Mouse (Mus musculus) liver, adult 2 months (tissue): ENCODE measurements around the gene Rhog. TPM values are rescaled to one million over a fixed set of nuclear protein-coding genes. Genes with fewer than 3 reads are reported as not detected.
A peak's percentile ranks its signal among the peaks of the same experiment; 100 is the strongest.

Experiments
- DNase-seq: peaks from one replicate; pipeline ENCODE4 v3.0.0-alpha.2; 2011; ENCODE audit warnings: low read depth, low spot score; ENCODE audit errors: extremely low read depth
- H3K27ac ChIP-seq: fragments of 200-500 bp; replicated peaks from 2 replicates; pipeline ENCODE4 v1.5.1; 2012; ENCODE audit warnings: low read depth, mild to moderate bottlenecking, control low read depth, inconsistent platforms, low read length; ENCODE audit not compliant: insufficient read depth
- H3K27me3 ChIP-seq: fragments of 200-500 bp; 2 replicates; pipeline ENCODE4 v1.6.1; 2012; ENCODE audit warnings: mild to moderate bottlenecking, moderate library complexity, low read length, inconsistent platforms; ENCODE audit not compliant: control insufficient read depth, insufficient read depth
- H3K36me3 ChIP-seq: fragments of 200-500 bp; 2 replicates; pipeline ENCODE4 v1.6.1; 2012; ENCODE audit warnings: low read length, inconsistent platforms; ENCODE audit not compliant: control insufficient read depth, insufficient read depth
- H3K4me1 ChIP-seq: fragments of 200-500 bp; 2 replicates; pipeline ENCODE4 v1.6.1; 2011; ENCODE audit warnings: low read length; ENCODE audit not compliant: control insufficient read depth, insufficient read depth
- H3K4me3 ChIP-seq: fragments of 200-500 bp; 2 replicates; pipeline ENCODE4 v1.5.1; 2011; ENCODE audit warnings: low read depth, mild to moderate bottlenecking, control low read depth, low read length, moderate library complexity; ENCODE audit not compliant: insufficient read depth
- H3K79me2 ChIP-seq: fragments of 200-500 bp; 2 replicates; pipeline ENCODE4 v1.6.1; 2012; ENCODE audit warnings: inconsistent platforms, mild to moderate bottlenecking, low read length, moderate library complexity; ENCODE audit not compliant: control insufficient read depth, insufficient read depth
- H3K9ac ChIP-seq: fragments of 200-500 bp; 2 replicates; pipeline ENCODE4 v1.6.1; 2012; ENCODE audit warnings: low read depth, mild to moderate bottlenecking, control low read depth, inconsistent platforms, low read length
- CTCF ChIP-seq: fragments of 200-500 bp; IDR thresholded peaks from 2 replicates; pipeline ENCODE4 v1.5.1; 2011; ENCODE audit warnings: low read depth, low read length, control low read depth
- POLR2A ChIP-seq: fragments of 200-500 bp; IDR thresholded peaks from 2 replicates; pipeline ENCODE4 v1.6.1; 2011; ENCODE audit warnings: low read length, control low read depth; ENCODE audit not compliant: insufficient read depth; ENCODE audit errors: extremely low read depth
- WGBS: fragments of 180-500 bp; shearing (Covaris S2); methylation state at CpG from one replicate; pipeline ENCODE4 v1.1.7; 2018; 5-methylcytosine and 5-hydroxymethylcytosine counted together
- polyA plus RNA-seq: library from polyadenylated mRNA; depleted of rRNA; stranded (reverse); fragments of >200 nt; gene quantifications from 2 replicates; pipeline ENCODE4 v1.2.3, GENCODE M21; 2012
- total RNA-seq: library from RNA; depleted of rRNA; stranded (reverse); fragments of >200 nt; gene quantifications from 2 replicates; pipeline ENCODE4 v1.2.3, GENCODE M21; 2014

Gene Rhog
- total and polyA plus RNA-seq, 2 experiments = 3.9 to 26.3 TPM

DNA sequence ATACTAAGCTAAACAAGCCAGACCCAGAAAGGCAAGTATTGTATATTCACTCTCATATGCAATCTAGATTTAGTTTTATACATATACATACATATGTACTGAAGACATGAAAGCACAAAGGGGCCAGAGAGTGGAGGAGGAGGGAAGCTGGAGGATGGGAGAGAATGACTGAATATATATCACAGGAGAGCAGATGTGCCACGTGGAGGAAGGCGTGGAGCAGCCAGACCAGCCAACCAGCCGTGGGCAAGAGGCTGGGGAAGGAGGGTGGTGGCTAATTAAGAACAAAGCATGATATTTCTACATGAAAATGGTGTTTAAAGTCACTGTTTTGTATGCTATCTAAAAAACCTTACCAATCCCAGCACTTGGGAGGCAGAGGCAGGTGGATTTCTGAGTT lies 2.9 kb upstream of the Rhog start:
- Histone ChIP-seq H3K79me2 (no peaks in the 10 kb centered on the region), H3K9ac (no peak overlapping the region), H3K4me3 (no peak overlapping the region), H3K4me1 (peaks cover 1% of the 10 kb centered on the region; the same call in 1 of the 2 replicates), H3K27me3 (no peaks in the 10 kb centered on the region), H3K27ac (no peak overlapping the region), H3K36me3 (no peaks in the 10 kb centered on the region)
- TF ChIP-seq CTCF (no peak), POLR2A (no peak)
- WGBS = 89% methylated on average over 3 of the region's 3 CpGs
- no peak for DNase-seq

DNA sequence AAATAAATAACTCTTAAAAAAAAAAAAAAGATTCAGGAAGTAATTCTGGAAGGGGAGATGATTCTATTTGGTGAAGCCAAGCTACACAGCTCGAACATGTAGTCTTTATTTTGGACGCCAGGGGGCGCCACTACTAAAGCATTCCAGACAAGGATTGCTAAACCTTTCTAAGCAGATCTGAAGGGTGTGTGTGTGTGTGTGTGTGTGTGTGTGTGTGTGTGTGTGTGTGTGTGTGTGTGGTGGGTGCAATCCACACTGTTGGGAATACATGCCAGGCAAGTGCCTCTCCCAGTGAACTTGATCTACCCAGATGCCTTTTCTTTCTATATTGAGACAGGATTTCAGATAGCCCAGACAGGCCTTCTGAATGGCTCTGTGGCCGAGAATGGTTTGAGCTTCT lies 2.3 kb upstream of the Rhog start:
- peak; percentile 56 for DNase-seq
- WGBS = 22% methylated on average over 4 of the region's 4 CpGs
- TF ChIP-seq CTCF (peak; percentile 30; the same call in 1 of the 2 replicates), POLR2A (no peak)

DNA sequence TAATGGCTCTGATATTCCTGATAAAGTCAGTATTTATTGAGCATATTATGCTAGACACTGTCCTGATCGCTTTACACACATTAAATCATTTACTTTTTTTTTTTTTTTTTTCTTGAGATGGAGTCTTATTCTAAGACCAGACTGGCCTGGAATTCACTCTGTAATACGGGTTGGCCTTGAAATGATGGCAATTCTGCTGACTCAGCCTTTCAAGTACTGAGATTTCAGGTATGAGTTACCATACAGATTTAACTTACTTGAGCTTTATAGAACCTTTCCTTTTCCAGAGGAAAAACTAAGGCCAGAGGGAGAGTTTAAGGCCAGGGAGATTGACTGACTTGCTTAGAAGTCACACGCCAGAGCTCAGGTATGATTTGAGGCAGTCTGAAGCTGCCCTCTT lies 782 bp upstream of the Rhog start:
- no peaks in the 10 kb centered on the region for H3K27me3 ChIP-seq
- TF ChIP-seq POLR2A = no peak
- no peak for TF ChIP-seq CTCF
- no peak overlapping the region for H3K4me3 ChIP-seq
- DNase-seq = no peak
- no peaks in the 10 kb centered on the region for H3K36me3 ChIP-seq
- 91% methylated on average over 3 of the region's 3 CpGs for WGBS
- no peak overlapping the region for H3K9ac ChIP-seq
- no peak overlapping the region for H3K27ac ChIP-seq
- H3K4me1 ChIP-seq = peaks cover 1% of the 10 kb centered on the region; the same call in 1 of the 2 replicates
- H3K79me2 ChIP-seq = no peaks in the 10 kb centered on the region

More for the DNA sequence above, 2.3 kb upstream of the Rhog start:
- Histone ChIP-seq H3K4me1 (peaks cover 1% of the 10 kb centered on the region; the same call in 1 of the 2 replicates), H3K27me3 (no peaks in the 10 kb centered on the region), H3K79me2 (no peaks in the 10 kb centered on the region), H3K27ac (no peak overlapping the region), H3K9ac (no peak overlapping the region), H3K36me3 (no peaks in the 10 kb centered on the region), H3K4me3 (no peak overlapping the region)

DNA sequence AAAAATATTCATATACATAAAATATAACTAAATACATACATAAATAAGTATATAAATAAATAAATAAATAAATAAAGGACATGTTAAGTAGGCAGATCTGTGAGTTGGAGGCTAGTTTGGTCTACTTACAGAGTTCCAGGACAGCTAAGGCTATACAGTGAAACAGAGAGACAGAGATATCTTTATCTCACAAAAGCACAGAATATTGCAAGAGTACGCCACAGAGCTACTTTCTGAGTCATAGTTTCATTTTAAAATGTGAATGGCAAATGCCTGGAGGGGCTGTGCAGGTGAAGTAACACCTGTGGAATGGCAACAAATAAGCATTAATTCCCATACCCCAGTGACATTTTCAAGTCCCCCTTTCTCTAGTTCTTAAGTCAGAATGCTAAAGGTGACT lies 2.2 kb downstream of the Rhog start:
- Histone ChIP-seq H3K36me3 (no peaks in the 10 kb centered on the region), H3K4me3 (no peak overlapping the region), H3K27ac (no peak overlapping the region), H3K27me3 (no peaks in the 10 kb centered on the region), H3K4me1 (peaks cover 5% of the 10 kb centered on the region; the same call in 1 of the 2 replicates), H3K9ac (no peak overlapping the region), H3K79me2 (peaks cover 13% of the 10 kb centered on the region; the same call in 1 of the 2 replicates)
- no peak for DNase-seq
- no peak for TF ChIP-seq POLR2A
- WGBS = 93% methylated on average over 1 of the region's 1 CpGs

DNA sequence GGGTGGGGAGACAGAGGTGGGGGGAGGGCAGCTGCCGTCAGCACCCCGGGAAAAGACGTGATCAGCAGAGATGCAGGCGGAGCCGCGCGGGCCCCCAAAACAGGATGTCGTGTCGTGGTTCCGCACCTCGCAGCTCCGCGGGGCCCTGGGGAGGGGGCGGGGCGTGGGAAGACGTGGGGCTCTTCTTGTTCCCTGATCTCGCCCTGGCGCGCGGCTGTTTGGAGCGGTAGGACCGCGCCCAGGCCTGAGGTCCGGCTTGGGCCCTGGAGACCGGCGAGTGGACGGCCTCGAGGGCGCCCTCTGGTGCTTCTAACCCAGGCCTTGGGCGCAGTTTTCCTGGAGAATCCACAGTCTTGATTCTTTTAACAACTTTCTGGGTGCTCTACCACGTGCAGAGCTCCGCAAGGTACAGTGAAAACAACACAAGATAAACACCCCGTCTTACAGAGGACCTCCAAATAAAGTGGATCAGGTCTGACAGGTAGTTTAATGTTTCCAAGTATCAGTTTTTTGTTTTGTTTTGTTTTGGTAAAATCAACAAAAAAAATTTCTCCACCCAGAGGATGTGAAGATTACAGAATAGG lies 5.1 kb downstream of the Rhog start:
- under 1% methylated on average over 33 of the region's 33 CpGs for WGBS
- Histone ChIP-seq H3K79me2 (peaks cover 31% of the 10 kb centered on the region; the same call in 1 of the 2 replicates), H3K9ac (peak overlapping the region; percentile 70), H3K4me3 (peak overlapping the region; percentile 71), H3K27ac (peak overlapping the region; percentile 77), H3K27me3 (no peaks in the 10 kb centered on the region), H3K36me3 (no peaks in the 10 kb centered on the region), H3K4me1 (peaks cover 25% of the 10 kb centered on the region)
- peak; percentile 87 for TF ChIP-seq CTCF
- 0 out of 2 replicates have a peak, but pooled peaks have one; percentile 10 for TF ChIP-seq POLR2A
- peak; percentile 71 for DNase-seq

DNA sequence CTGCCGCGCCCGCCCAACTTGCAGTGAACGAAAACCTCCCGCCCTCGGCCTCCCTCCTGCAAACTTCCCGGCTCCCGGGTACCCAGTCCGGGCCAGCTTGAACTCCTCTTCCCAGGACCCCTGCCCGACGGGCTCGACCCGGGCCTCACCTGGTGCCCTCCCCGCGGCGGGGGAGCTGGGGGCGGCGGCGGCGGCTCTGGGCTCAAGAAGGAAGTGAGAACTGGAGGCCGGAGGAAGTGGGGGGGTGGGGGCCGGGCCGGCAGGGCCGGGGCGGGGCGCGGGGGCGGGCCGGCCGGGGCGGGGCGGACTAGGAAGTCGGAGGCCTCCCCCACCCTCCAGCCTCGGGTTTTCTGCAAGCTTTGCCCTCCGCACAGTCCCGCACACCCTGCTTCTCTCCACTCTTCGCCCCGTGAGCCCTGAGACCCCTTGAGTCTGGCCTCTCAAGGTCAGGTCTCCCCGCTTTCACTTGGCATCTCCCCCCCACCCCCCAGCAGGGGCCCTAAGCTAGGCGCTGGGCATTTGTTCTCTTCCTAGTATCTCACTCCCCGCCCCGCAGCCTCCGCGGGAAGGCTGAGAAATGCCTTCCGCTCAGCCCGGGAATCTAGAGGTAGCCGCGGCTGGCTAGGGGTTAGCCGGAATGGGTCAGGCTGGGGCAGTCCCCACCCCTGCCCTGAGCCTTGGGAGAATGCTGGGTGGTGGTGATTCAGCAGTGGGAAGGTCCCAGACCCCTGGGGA lies 5.8 kb downstream of the Rhog start:
- Histone ChIP-seq H3K36me3 (no peaks in the 10 kb centered on the region), H3K27ac (peak overlapping the region; percentile 82), H3K9ac (peak overlapping the region; percentile 94), H3K4me1 (peaks cover 27% of the 10 kb centered on the region), H3K4me3 (peak overlapping the region; percentile 93), H3K79me2 (peaks cover 33% of the 10 kb centered on the region; the same call in 1 of the 2 replicates), H3K27me3 (no peaks in the 10 kb centered on the region)
- peak; percentile 66 for DNase-seq
- no peak for TF ChIP-seq CTCF
- TF ChIP-seq POLR2A = peak; percentile 72
- WGBS = under 1% methylated on average over 39 of the region's 49 CpGs
